Mouse (Mus musculus) bone marrow, adult 2 months (tissue): Measurements from ENCODE around the gene Traf4. TPM values are rescaled to one million over a fixed set of nuclear protein-coding genes. Genes with fewer than 3 reads are reported as not detected.

Experiments used
- H3K27ac ChIP-seq: fragments of 200-500 bp; 2 replicates; pipeline ENCODE4 v1.5.1; 2012; ENCODE audit warnings: low read depth, mild to moderate bottlenecking, control low read depth, inconsistent platforms, low read length; ENCODE audit not compliant: control insufficient read depth, poor library complexity, insufficient read depth
- H3K4me1 ChIP-seq: fragments of 200-500 bp; 2 replicates; pipeline ENCODE4 v1.6.1; 2011; ENCODE audit warnings: low read length; ENCODE audit not compliant: control insufficient read depth, insufficient read depth
- H3K4me3 ChIP-seq: fragments of 200-500 bp; replicated peaks from 2 replicates; pipeline ENCODE3; 2011; ENCODE audit warnings: mild to moderate bottlenecking, low read depth, low read length, control low read depth; ENCODE audit not compliant: control insufficient read depth
- CTCF ChIP-seq: fragments of 200-500 bp; IDR thresholded peaks from 2 replicates; pipeline ENCODE4 v1.5.1; 2011; ENCODE audit warnings: low read length, control low read depth; ENCODE audit not compliant: control insufficient read depth, insufficient read depth
- POLR2A ChIP-seq: fragments of 200-500 bp; IDR thresholded peaks from 2 replicates; pipeline ENCODE4 v1.6.1; 2011; ENCODE audit warnings: low read depth, mild to moderate bottlenecking, control low read depth, low read length, borderline replicate concordance; ENCODE audit not compliant: control insufficient read depth
- WGBS: fragments of 180-500 bp; shearing (Covaris S2); methylation state at CpG from one replicate; pipeline ENCODE4 v1.1.7; 2018; 5-methylcytosine and 5-hydroxymethylcytosine counted together
- polyA plus RNA-seq: library from polyadenylated mRNA; stranded (reverse); fragments of >200 nt; gene quantifications from 2 replicates; pipeline ENCODE4 v1.2.4, GENCODE M21; 2011; ENCODE audit warnings: low replicate concordance; ENCODE audit not compliant: missing spikeins, insufficient read depth, insufficient read length

Traf4 gene
- polyA plus RNA-seq, 1 experiment = 30.0 TPM

- H3K4me1 ChIP-seq = no peaks in the 10 kb centered on the region; the same call in none of the 2 replicates
- no peak for TF ChIP-seq POLR2A
- no peak for TF ChIP-seq CTCF
These were observed 18.6 kb upstream of the Traf4 start for GRCm38 (mm10) chr11:78183884-78184514.

GRCm38 (mm10) chr11:78182961-78183844 is 17.8 kb upstream of the Traf4 start, which contains the start of gene Rpl23a:
Rpl23a (minus strand) TSS chr11:78183584.
- Histone ChIP-seq H3K4me1 (no peaks in the 10 kb centered on the region; the same call in none of the 2 replicates), H3K27ac (peak within 1 kb of the TSS; percentile 88), H3K4me3 (peak within 1 kb of the TSS; percentile 97)
- TF ChIP-seq POLR2A (no peak; the same call in 1 of the 2 replicates), CTCF (no peak)
- WGBS = under 1% methylated on average over 38 of the region's 38 CpGs

More at GRCm38 (mm10) chr11:78183884-78184514, 18.6 kb upstream of the Traf4 start:
- no peak overlapping the region for H3K27ac ChIP-seq
- WGBS = 56% methylated on average over 10 of the region's 10 CpGs
- H3K4me3 ChIP-seq = no peak overlapping the region

GRCm38 (mm10) chr11:78182450-78182849 is 17.1 kb upstream of the Traf4 start:
- WGBS = 5% methylated on average over 7 of the region's 7 CpGs

GRCm38 (mm10) chr11:78181830-78182357 is 16.5 kb upstream of the Traf4 start:
- no peak overlapping the region for H3K4me3 ChIP-seq
- H3K4me1 ChIP-seq = no peaks in the 10 kb centered on the region; the same call in none of the 2 replicates
- 36% methylated on average over 2 of the region's 2 CpGs for WGBS

More at GRCm38 (mm10) chr11:78182450-78182849, 17.1 kb upstream of the Traf4 start:
- peak overlapping the region; percentile 28 for H3K4me3 ChIP-seq
- no peaks in the 10 kb centered on the region; the same call in none of the 2 replicates for H3K4me1 ChIP-seq
- H3K27ac ChIP-seq = peak overlapping the region; percentile 88
- no peak for TF ChIP-seq POLR2A
- no peak for TF ChIP-seq CTCF

GRCm38 (mm10) chr11:78180081-78180761 is 14.8 kb upstream of the Traf4 start:
- no peaks in the 10 kb centered on the region; the same call in none of the 2 replicates for H3K4me1 ChIP-seq
- 75% methylated on average over 6 of the region's 6 CpGs for WGBS
- no peak overlapping the region for H3K27ac ChIP-seq
- no peak for TF ChIP-seq POLR2A
- no peak for TF ChIP-seq CTCF
- peak overlapping the region; percentile 18 for H3K4me3 ChIP-seq

More at GRCm38 (mm10) chr11:78181830-78182357, 16.5 kb upstream of the Traf4 start:
- no peak for TF ChIP-seq CTCF
- no peak for TF ChIP-seq POLR2A
- no peak overlapping the region for H3K27ac ChIP-seq

- Histone ChIP-seq H3K4me1 (no peaks in the 10 kb centered on the region; the same call in none of the 2 replicates), H3K27ac (peak overlapping the region; percentile 83), H3K4me3 (peak overlapping the region; percentile 86)
- no peak for TF ChIP-seq POLR2A
- no peak for TF ChIP-seq CTCF
- 39% methylated on average over 8 of the region's 8 CpGs for WGBS
These were observed 14.1 kb upstream of the Traf4 start for GRCm38 (mm10) chr11:78179438-78179999.

- Histone ChIP-seq H3K4me1 (no peaks in the 10 kb centered on the region; the same call in none of the 2 replicates), H3K27ac (peak overlapping the region; percentile 83), H3K4me3 (peak overlapping the region; percentile 86)
- TF ChIP-seq POLR2A (no peak), CTCF (no peak)
- 3% methylated on average over 29 of the region's 29 CpGs for WGBS
These were observed 13.6 kb upstream of the Traf4 start for GRCm38 (mm10) chr11:78178859-78179437.
